ENCODE assay signal across 19 mouse cellular contexts in genomic region chr5:111709195-111709901, GRCm38 (mm10). TPM values are rescaled to one million over a fixed set of nuclear protein-coding genes. Genes with fewer than 3 reads are reported as not detected.
A peak's percentile ranks its signal among the peaks of the same experiment; 100 is the strongest.
DNase-seq lines count a peak whose midpoint lies in the region; ATAC-seq and TF ChIP-seq lines count a peak whose summit lies in the region.
"Had no signal": no experiment of that assay in that cellular context is flagged by ENCODE, and none has a peak within 500 bp of the region (broad histone marks: within the 10 kb centered on the region; RNA-seq: fewer than 3 reads in every experiment).

No protein-coding gene starts in this region.

- WGBS in kidney, postnatal 0 days = 32% methylated on average over 8 of the region's 8 CpGs
- 25% methylated on average over 8 of the region's 8 CpGs for WGBS in hindbrain, embryonic 14.5 days
- 12% methylated on average over 8 of the region's 8 CpGs for WGBS in midbrain, embryonic 15.5 days

- no peaks in the 10 kb centered on the region for H3K9me3 ChIP-seq in kidney, postnatal 0 days (replicated peaks; ENCODE audit: low read length)
- H3K9me3 ChIP-seq in hindbrain, embryonic 14.5 days (ENCODE audit: control insufficient read depth, low read length) = peaks cover 13% of the 10 kb centered on the region
- H3K9me3 ChIP-seq in midbrain, embryonic 15.5 days = peaks cover 10% of the 10 kb centered on the region; the same call in 1 of the 2 replicates
- H3K9me3 ChIP-seq: heart, embryonic 15.5 days had no signal

- no peak overlapping the region for H3K27ac ChIP-seq in kidney, postnatal 0 days
- H3K27ac ChIP-seq in hindbrain, embryonic 14.5 days = peak overlapping the region; percentile 34; the same call in 1 of the 2 replicates
- peak overlapping the region; percentile 67 for H3K27ac ChIP-seq in midbrain, embryonic 15.5 days
- H3K27ac ChIP-seq: heart, embryonic 15.5 days had no signal

- H3K4me3 ChIP-seq in kidney, postnatal 0 days (replicated peaks; ENCODE audit: low read depth, low read length) = no peak overlapping the region
- no peak overlapping the region for H3K4me3 ChIP-seq in hindbrain, embryonic 14.5 days (replicated peaks; ENCODE audit: low read length)
- no peak overlapping the region for H3K4me3 ChIP-seq in midbrain, embryonic 15.5 days
- H3K4me3 ChIP-seq: erythroblast, embryonic 14.5 days; heart, embryonic 15.5 days had no signal

- no peaks in the 10 kb centered on the region for H3K4me1 ChIP-seq in kidney, postnatal 0 days (replicated peaks; ENCODE audit: insufficient read depth, low read length)
- H3K4me1 ChIP-seq in hindbrain, embryonic 14.5 days (replicated peaks; ENCODE audit: control insufficient read depth, insufficient read depth, low read length) = peaks cover 4% of the 10 kb centered on the region
- peaks cover 11% of the 10 kb centered on the region for H3K4me1 ChIP-seq in midbrain, embryonic 15.5 days
- H3K4me1 ChIP-seq: heart, embryonic 15.5 days had no signal

- no peak for TF ChIP-seq CTCF in kidney, postnatal 0 days (IDR thresholded peaks at IDR 0.05; ENCODE audit: low read depth)

- no peak for ATAC-seq in kidney, postnatal 0 days (replicated peaks; ENCODE audit: low FRiP score, low read depth)
- peak; percentile 55; the same call in 1 of the 2 replicates for ATAC-seq in hindbrain, embryonic 14.5 days (ENCODE audit: low FRiP score)
- ATAC-seq in midbrain, embryonic 15.5 days (replicated peaks) = peak; percentile 52
- ATAC-seq in megakaryocyte progenitor cell, adult 5-6 weeks (replicated peaks; ENCODE audit: poor library complexity) = no peak
- ATAC-seq: inflammation-experienced regulatory T-cells, adult 6 months; liver, postnatal 0 days had no signal

- H3K36me3 ChIP-seq in kidney, postnatal 0 days (ENCODE audit: insufficient read depth, low read length) = no peaks in the 10 kb centered on the region
- H3K36me3 ChIP-seq in hindbrain, embryonic 14.5 days (replicated peaks; ENCODE audit: control insufficient read depth, insufficient read depth) = no peaks in the 10 kb centered on the region
- no peaks in the 10 kb centered on the region for H3K36me3 ChIP-seq in midbrain, embryonic 15.5 days (replicated peaks)
- H3K36me3 ChIP-seq: heart, embryonic 15.5 days had no signal

- no peak overlapping the region for H3K9ac ChIP-seq in kidney, postnatal 0 days (ENCODE audit: low read depth, low read length)
- no peak overlapping the region for H3K9ac ChIP-seq in hindbrain, embryonic 14.5 days
- no peak overlapping the region for H3K9ac ChIP-seq in midbrain, embryonic 15.5 days
- H3K9ac ChIP-seq: heart, embryonic 15.5 days; liver, postnatal 0 days had no signal

- no peak overlapping the region for H3K4me2 ChIP-seq in kidney, postnatal 0 days (ENCODE audit: low read length)
- H3K4me2 ChIP-seq in hindbrain, embryonic 14.5 days (replicated peaks) = no peak overlapping the region
- no peak overlapping the region for H3K4me2 ChIP-seq in midbrain, embryonic 15.5 days
- H3K4me2 ChIP-seq: heart, embryonic 15.5 days had no signal

- no peaks in the 10 kb centered on the region for H3K27me3 ChIP-seq in kidney, postnatal 0 days (ENCODE audit: insufficient read depth, low read length)
- no peaks in the 10 kb centered on the region for H3K27me3 ChIP-seq in hindbrain, embryonic 14.5 days (ENCODE audit: control insufficient read depth, insufficient read depth, low read length)
- no peaks in the 10 kb centered on the region for H3K27me3 ChIP-seq in midbrain, embryonic 15.5 days (replicated peaks)

- DNase-seq in kidney, postnatal 0 days (ENCODE audit: low spot score) = peak; percentile 46
- DNase-seq in kidney, postnatal 10 days = no peak
- DNase-seq in hindbrain, embryonic 14.5 days (ENCODE audit: low spot score) = no peak
- no peak for DNase-seq in gastrocnemius, postnatal 10 days
- DNase-seq in adipocyte (ENCODE audit: low spot score) = no peak
- DNase-seq: B cell, adult 2 months; cerebellum, adult 2 months; liver, postnatal 0 days; thymus, postnatal 36 days had no signal

RNA-seq across cellular contexts. Expression of gene Gm26897, which starts 24.4 kb away (rescaled TPM):
- polyA plus RNA-seq in kidney, postnatal 0 days (2015; fragmentation: Nextera tagmentation; extraction: Ambion mirVana) = not detected in 2 replicates
- not detected in 2 replicates for polyA plus RNA-seq in hindbrain, embryonic 14.5 days (2014; fragmentation: Nextera tagmentation; extraction: Ambion mirVana)
- polyA plus RNA-seq in midbrain, embryonic 15.5 days (2015; fragmentation: Nextera tagmentation; extraction: Ambion mirVana) = not detected in 2 replicates
- total RNA-seq in gastrocnemius, postnatal 10 days (2021) = not detected
- not detected in 2 replicates for total RNA-seq in megakaryocyte progenitor cell, adult 5-6 weeks (2015)
- not detected in 2 replicates for total RNA-seq in megakaryocyte progenitor cell, adult 5-6 weeks (2017)
- total RNA-seq: granulocyte monocyte progenitor cell, adult 5-6 weeks had no signal
- polyA plus RNA-seq: cerebellum, adult 2 months; cortical plate, adult 2 months; erythroblast, embryonic 14.5 days; heart, embryonic 15.5 days; inflammation-experienced regulatory T-cells, adult 6 months; kidney, embryonic 14.5 days; limb, embryonic 14.5 days; liver, postnatal 0 days; testis, adult 2 months had no signal

Comparison
In these comparisons a context has a peak if more than half of its experiments do, and no peak if none do; other contexts are left out.
1. ATAC-seq: peak in hindbrain, embryonic 14.5 days (single experiment) and midbrain, embryonic 15.5 days (single experiment); none in kidney, postnatal 0 days (single experiment) and megakaryocyte progenitor cell, adult 5-6 weeks (single experiment).